In the genomic region with DNA sequence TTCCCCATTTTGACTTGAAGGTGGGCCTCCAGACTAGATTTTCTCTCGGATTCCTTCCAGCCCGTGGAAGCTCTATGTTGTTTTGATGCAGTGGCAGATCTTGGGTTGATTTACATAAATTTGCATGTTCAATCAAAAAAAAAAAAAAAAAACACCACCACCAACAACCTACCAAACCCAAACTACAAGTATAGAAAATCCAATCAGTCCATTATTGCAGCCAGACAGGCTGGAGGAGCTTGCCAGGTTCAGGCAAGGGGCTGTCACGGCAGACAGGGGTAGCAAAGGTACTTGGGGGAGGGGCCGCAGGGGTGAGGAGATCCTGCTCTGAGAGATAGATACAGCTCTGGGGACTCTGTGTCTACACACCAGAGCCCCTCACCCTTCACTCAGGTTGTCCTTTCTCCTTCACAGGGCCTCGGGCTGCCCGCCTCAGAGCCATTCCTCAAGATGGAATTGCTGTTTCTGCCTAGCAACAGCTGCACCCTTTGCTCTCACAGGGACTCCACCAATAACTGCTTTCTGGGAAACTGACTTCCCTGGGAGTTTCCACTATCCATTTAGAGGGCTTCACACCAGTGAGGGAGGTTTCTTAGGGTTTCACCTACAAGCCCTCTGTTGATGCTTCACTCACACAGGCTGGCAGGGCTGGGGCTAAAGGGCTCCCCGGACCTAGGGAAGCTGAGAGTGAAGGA, we compare ENCODE assay signal across 14 mouse cellular contexts. TPM values are rescaled to one million over a fixed set of nuclear protein-coding genes. Genes with fewer than 3 reads are reported as not detected.
A peak's percentile ranks its signal among the peaks of the same experiment; 100 is the strongest.
DNase-seq lines count a peak whose midpoint lies in the region; ATAC-seq and TF ChIP-seq lines count a peak whose summit lies in the region.
"Had no signal": no experiment of that assay in that cellular context is flagged by ENCODE, and none has a peak within 500 bp of the region (broad histone marks: within the 10 kb centered on the region; RNA-seq: fewer than 3 reads in every experiment).

No protein-coding gene starts in this region.

- H3K27ac ChIP-seq in hindbrain, embryonic 10.5 days = peak overlapping the region; percentile 37; the same call in 1 of the 2 replicates
- H3K27ac ChIP-seq in hindbrain, embryonic 16.5 days (ENCODE audit: low read depth, low read length) = no peak overlapping the region
- no peak overlapping the region for H3K27ac ChIP-seq in CH12.LX (ENCODE audit: insufficient read depth, low read depth)
- H3K27ac ChIP-seq in embryonic facial prominence, embryonic 13.5 days = peak overlapping the region; percentile 39; the same call in 1 of the 2 replicates
- peak overlapping the region; percentile 93; the same call in 1 of the 2 replicates for H3K27ac ChIP-seq in limb, embryonic 12.5 days

- DNase-seq in hindbrain, embryonic 10.5 days (ENCODE audit: low spot score) = no peak
- no peak for DNase-seq in CH12.LX (ENCODE audit: extremely low read depth)
- no peak for DNase-seq in gastrocnemius, postnatal 25 days
- DNase-seq: cerebellum, adult 2 months; gastrocnemius, postnatal 36 days; liver; lung, embryonic 14.5 days; thymus, adult 2 months had no signal

- no peaks in the 10 kb centered on the region for H3K9me3 ChIP-seq in hindbrain, embryonic 10.5 days
- no peaks in the 10 kb centered on the region for H3K9me3 ChIP-seq in hindbrain, embryonic 16.5 days (ENCODE audit: control insufficient read depth, low read length)
- H3K9me3 ChIP-seq in CH12.LX (replicated peaks; ENCODE audit: low read length) = no peaks in the 10 kb centered on the region
- H3K9me3 ChIP-seq in embryonic facial prominence, embryonic 13.5 days = no peaks in the 10 kb centered on the region
- H3K9me3 ChIP-seq in limb, embryonic 12.5 days = no peaks in the 10 kb centered on the region

- peaks cover 55% of the 10 kb centered on the region for H3K36me3 ChIP-seq in hindbrain, embryonic 10.5 days
- H3K36me3 ChIP-seq in hindbrain, embryonic 16.5 days (ENCODE audit: control insufficient read depth, insufficient read depth, low read length) = no peaks in the 10 kb centered on the region
- peaks cover 0 to 20% of the 10 kb centered on the region in 2 experiments for H3K36me3 ChIP-seq in CH12.LX (replicated peaks in 1 of 2; ENCODE audit: control insufficient read depth in 1 of 2, insufficient read depth in 1 of 2, low read length in 1 of 2)
- peaks cover 24% of the 10 kb centered on the region for H3K36me3 ChIP-seq in embryonic facial prominence, embryonic 13.5 days
- peaks cover 53% of the 10 kb centered on the region for H3K36me3 ChIP-seq in limb, embryonic 12.5 days

- no peaks in the 10 kb centered on the region for H3K27me3 ChIP-seq in hindbrain, embryonic 10.5 days (ENCODE audit: insufficient read depth, poor library complexity, severe bottlenecking)
- H3K27me3 ChIP-seq in hindbrain, embryonic 16.5 days (replicated peaks; ENCODE audit: control insufficient read depth, insufficient read depth, low read length) = no peaks in the 10 kb centered on the region
- no peaks in the 10 kb centered on the region for H3K27me3 ChIP-seq in CH12.LX (replicated peaks)
- no peaks in the 10 kb centered on the region for H3K27me3 ChIP-seq in embryonic facial prominence, embryonic 13.5 days
- H3K27me3 ChIP-seq in limb, embryonic 12.5 days = no peaks in the 10 kb centered on the region
- H3K27me3 ChIP-seq: Patski had no signal

- ATAC-seq in hindbrain, embryonic 16.5 days = no peak
- no peak for ATAC-seq in embryonic facial prominence, embryonic 13.5 days (ENCODE audit: insufficient number of reproducible peaks, insufficient read depth, low FRiP score, low TSS enrichment, low read depth)
- ATAC-seq in limb, embryonic 12.5 days (ENCODE audit: insufficient number of reproducible peaks, insufficient read depth, low FRiP score, low TSS enrichment, low read depth) = no peak
- ATAC-seq in erythroid progenitor cell, adult 5-6 weeks (replicated peaks; ENCODE audit: low FRiP score, poor library complexity, severe bottlenecking) = no peak
- ATAC-seq: CD4-positive, CD25-positive, alpha-beta regulatory T cell, adult 4 months; Patski had no signal

- no peak for TF ChIP-seq EP300 in CH12.LX (IDR thresholded peaks at IDR 0.05; ENCODE audit: low read length)

- H3K4me2 ChIP-seq in hindbrain, embryonic 16.5 days (ENCODE audit: low read length) = no peak overlapping the region
- H3K4me2 ChIP-seq in CH12.LX (ENCODE audit: insufficient read depth, low read depth, poor library complexity, severe bottlenecking) = no peak overlapping the region
- peak overlapping the region; percentile 85; the same call in 1 of the 2 replicates for H3K4me2 ChIP-seq in embryonic facial prominence, embryonic 13.5 days
- peak overlapping the region; percentile 76 for H3K4me2 ChIP-seq in limb, embryonic 12.5 days

- no peaks in the 10 kb centered on the region for H3K79me2 ChIP-seq in CH12.LX (replicated peaks; ENCODE audit: control insufficient read depth, extremely low read depth, insufficient read depth, poor library complexity, severe bottlenecking)

- TF ChIP-seq CTCF in CH12.LX (conservative IDR thresholded peaks at IDR 0.05 in 1 of 2, IDR thresholded peaks at IDR 0.05 in 1 of 2; ENCODE audit: low read depth in 2 of 2, low read length in 2 of 2) = no peak

- dilution Hi-C loops in CH12.LX (cut with MboI; ENCODE audit: extremely low pct_ligation_motif_present, extremely low pct_unique_long_range_greater_than_20kb, low sequenced_read_pairs) = no loop called here

- H3K4me3 ChIP-seq in hindbrain, embryonic 10.5 days = peak overlapping the region; percentile 92; the same call in 1 of the 2 replicates
- no peak overlapping the region for H3K4me3 ChIP-seq in hindbrain, embryonic 16.5 days (ENCODE audit: low read length)
- H3K4me3 ChIP-seq in CH12.LX (replicated peaks in 1 of 3; ENCODE audit: low read depth in 2 of 3, low read length in 2 of 3, poor library complexity in 1 of 3) = no peak overlapping the region
- no peak overlapping the region for H3K4me3 ChIP-seq in embryonic facial prominence, embryonic 13.5 days
- peak overlapping the region; percentile 84; the same call in 1 of the 2 replicates for H3K4me3 ChIP-seq in limb, embryonic 12.5 days (replicated peaks)

- in situ Hi-C loops in CH12.LX (cut with MboI; ENCODE audit: low pct_ligation_motif_present, low pct_unique_long_range_greater_than_20kb, low sequenced_read_pairs) = no loop called here

- no peak for TF ChIP-seq POLR2A in CH12.LX (IDR thresholded peaks at IDR 0.05; ENCODE audit: low read depth, low read length)

- no peak for TF ChIP-seq RAD21 in CH12.LX (IDR thresholded peaks at IDR 0.05; ENCODE audit: low read depth, low read length)

- peaks cover 63% of the 10 kb centered on the region for H3K4me1 ChIP-seq in hindbrain, embryonic 10.5 days (replicated peaks)
- peaks cover 40% of the 10 kb centered on the region for H3K4me1 ChIP-seq in hindbrain, embryonic 16.5 days (ENCODE audit: control insufficient read depth, insufficient read depth, low read depth, low read length)
- peaks cover 5 to 32% of the 10 kb centered on the region in 2 experiments; a peak in 3 of 4 replicates for H3K4me1 ChIP-seq in CH12.LX (ENCODE audit: control insufficient read depth in 1 of 2, insufficient read depth in 2 of 2)
- peaks cover 43% of the 10 kb centered on the region for H3K4me1 ChIP-seq in embryonic facial prominence, embryonic 13.5 days
- H3K4me1 ChIP-seq in limb, embryonic 12.5 days (replicated peaks) = peaks cover 41% of the 10 kb centered on the region

- WGBS in hindbrain, embryonic 10.5 days = 89% methylated on average over 7 of the region's 7 CpGs
- 54% methylated on average over 7 of the region's 7 CpGs for WGBS in hindbrain, embryonic 16.5 days
- WGBS in embryonic facial prominence, embryonic 13.5 days = 78% methylated on average over 7 of the region's 7 CpGs
- 80% methylated on average over 7 of the region's 7 CpGs for WGBS in limb, embryonic 12.5 days

- no peak overlapping the region for H3K9ac ChIP-seq in hindbrain, embryonic 16.5 days (ENCODE audit: low read depth, low read length)
- no peak overlapping the region for H3K9ac ChIP-seq in CH12.LX (ENCODE audit: insufficient read depth, low read depth)
- 0 out of 2 replicates have a peak overlapping the region, but pooled peaks have one; percentile 32 for H3K9ac ChIP-seq in embryonic facial prominence, embryonic 13.5 days
- no peak overlapping the region; the same call in 1 of the 2 replicates for H3K9ac ChIP-seq in limb, embryonic 12.5 days (replicated peaks)
- H3K9ac ChIP-seq: lung, embryonic 14.5 days had no signal

TF ChIP-seq in CH12.LX, 34 proteins besides CTCF, POLR2A, EP300 and RAD21:
- 0 out of 2 replicates have a peak, but pooled peaks have one; percentile 33 for TF ChIP-seq ZNF384 (IDR thresholded peaks at IDR 0.05; ENCODE audit: low read depth, low read length)
- TF ChIP-seq NELFE (IDR thresholded peaks at IDR 0.05; ENCODE audit: low read depth, low read length) = no peak

RNA-seq across cellular contexts. Expression of a gene that starts 2.8 kb away (rescaled TPM):
- 13.5 and 15.8 TPM in 2 replicates for polyA plus RNA-seq in hindbrain, embryonic 10.5 days (2016; fragmentation: Nextera tagmentation; extraction: Ambion mirVana)
- 11.6 and 17.7 TPM in 2 replicates for polyA plus RNA-seq in hindbrain, embryonic 16.5 days (2015; fragmentation: Nextera tagmentation; extraction: Ambion mirVana)
- 0.88 and 0.89 TPM in 2 replicates for total RNA-seq in CH12.LX (2012; rRNA removed)
- 0.45 and 0.75 TPM in 2 replicates for total RNA-seq in CH12.LX (2014; rRNA removed)
- polyA plus RNA-seq in CH12.LX (2012; ENCODE audit: insufficient read length, low read depth) = 6.6 and 6.8 TPM in 2 replicates
- polyA plus RNA-seq in embryonic facial prominence, embryonic 13.5 days (2015; fragmentation: Nextera tagmentation; extraction: Ambion mirVana) = 9.4 and 10.3 TPM in 2 replicates
- polyA plus RNA-seq in limb, embryonic 12.5 days (2016; fragmentation: Nextera tagmentation; extraction: Ambion mirVana) = 13.6 and 14.6 TPM in 2 replicates
- total RNA-seq in erythroid progenitor cell, adult 5-6 weeks (2015; ENCODE audit: low replicate concordance) = 0.84 TPM in 1 of 2 replicates, not detected in the other
- total RNA-seq in erythroid progenitor cell, adult 5-6 weeks (2017; ENCODE audit: low replicate concordance) = not detected in 2 replicates
- 1 to 10 TPM; 3.1 to 4.8 TPM for total RNA-seq in gastrocnemius, postnatal 25 days (2021)

RNA-seq across cellular contexts. Expression of a gene that starts 19.8 kb away (rescaled TPM):
- polyA plus RNA-seq in hindbrain, embryonic 10.5 days (2016; fragmentation: Nextera tagmentation; extraction: Ambion mirVana) = 19.3 and 20.2 TPM in 2 replicates
- polyA plus RNA-seq in hindbrain, embryonic 16.5 days (2015; fragmentation: Nextera tagmentation; extraction: Ambion mirVana) = 16.8 and 17.7 TPM in 2 replicates
- 13.4 and 14.2 TPM in 2 replicates for total RNA-seq in CH12.LX (2012; rRNA removed)
- 13.8 and 15.3 TPM in 2 replicates for total RNA-seq in CH12.LX (2014; rRNA removed)
- 13.8 and 16.1 TPM in 2 replicates for polyA plus RNA-seq in CH12.LX (2012; ENCODE audit: insufficient read length, low read depth)
- 16.3 and 17.3 TPM in 2 replicates for polyA plus RNA-seq in embryonic facial prominence, embryonic 13.5 days (2015; fragmentation: Nextera tagmentation; extraction: Ambion mirVana)
- 18.6 and 20.2 TPM in 2 replicates for polyA plus RNA-seq in limb, embryonic 12.5 days (2016; fragmentation: Nextera tagmentation; extraction: Ambion mirVana)
- 1.3 and 1.4 TPM in 2 replicates for total RNA-seq in erythroid progenitor cell, adult 5-6 weeks (2015; ENCODE audit: low replicate concordance)
- total RNA-seq in erythroid progenitor cell, adult 5-6 weeks (2017; ENCODE audit: low replicate concordance) = 0.51 and 1.3 TPM in 2 replicates
- total RNA-seq in gastrocnemius, postnatal 25 days (2021) = 1 to 10 TPM; 3.0 to 4.1 TPM

Comparison
In these comparisons a context has a peak if more than half of its experiments do, and no peak if none do; other contexts are left out.
1. H3K27ac ChIP-seq: peak in hindbrain, embryonic 10.5 days (single experiment), embryonic facial prominence, embryonic 13.5 days (single experiment) and limb, embryonic 12.5 days (single experiment); none in hindbrain, embryonic 16.5 days (single experiment) and CH12.LX (single experiment).
2. H3K4me3 ChIP-seq: peak in hindbrain, embryonic 10.5 days (single experiment) and limb, embryonic 12.5 days (single experiment); none in hindbrain, embryonic 16.5 days (single experiment), CH12.LX (0 of 3) and embryonic facial prominence, embryonic 13.5 days (single experiment).
3. H3K4me2 ChIP-seq: peak in embryonic facial prominence, embryonic 13.5 days (single experiment) and limb, embryonic 12.5 days (single experiment); none in hindbrain, embryonic 16.5 days (single experiment) and CH12.LX (single experiment).